Mouse (Mus musculus) urinary bladder, postnatal 36 days (tissue): Measurements from ENCODE around the gene Rrp7a.
A peak's percentile ranks its signal among the peaks of the same experiment; 100 is the strongest.
"Not testable (repeated sequence)": the region's sequence is repeated elsewhere in the genome, so short reads cannot be mapped to it uniquely, and the experiment has no call there.

ENCODE experiments used
- DNase-seq, 2 experiments: peaks; one replicate each; pipeline ENCODE4 v3.0.0; 2022; ENCODE audit warnings: low spot score in 2 of 2, mixed read lengths in 1 of 2

Gene Rrp7a

GRCm38 (mm10) chr15:83156929-83157666 is 34.5 kb upstream of the Rrp7a start:
- DNase-seq, result peak; percentile 64 to 72

- no peak for DNase-seq
These were observed 33.2 kb upstream of the Rrp7a start for GRCm38 (mm10) chr15:83155672-83156419.

- no peak for DNase-seq
These were observed 31.7 kb upstream of the Rrp7a start for GRCm38 (mm10) chr15:83154309-83154708.

GRCm38 (mm10) chr15:83150694-83151093 is 28.1 kb upstream of the Rrp7a start:
- no peak for DNase-seq

DNA sequence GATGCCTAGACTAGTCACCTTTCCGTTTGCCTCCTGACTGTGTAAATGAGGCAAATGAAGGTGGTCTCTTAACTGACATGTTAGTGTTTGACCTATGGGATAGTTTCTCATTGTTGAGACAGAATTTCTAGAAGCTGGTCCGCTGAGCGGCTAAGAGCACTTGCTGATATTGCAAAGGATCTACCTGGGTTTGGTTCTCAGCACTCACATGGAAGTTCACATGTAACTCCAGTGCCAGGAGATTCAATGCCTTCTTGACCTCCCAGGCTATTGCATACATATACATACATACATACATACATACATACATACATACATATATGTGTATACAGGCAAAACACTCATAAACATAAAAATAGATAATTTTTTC is 27.5 kb upstream of the Rrp7a start:
- DNase-seq, result no peak

DNA sequence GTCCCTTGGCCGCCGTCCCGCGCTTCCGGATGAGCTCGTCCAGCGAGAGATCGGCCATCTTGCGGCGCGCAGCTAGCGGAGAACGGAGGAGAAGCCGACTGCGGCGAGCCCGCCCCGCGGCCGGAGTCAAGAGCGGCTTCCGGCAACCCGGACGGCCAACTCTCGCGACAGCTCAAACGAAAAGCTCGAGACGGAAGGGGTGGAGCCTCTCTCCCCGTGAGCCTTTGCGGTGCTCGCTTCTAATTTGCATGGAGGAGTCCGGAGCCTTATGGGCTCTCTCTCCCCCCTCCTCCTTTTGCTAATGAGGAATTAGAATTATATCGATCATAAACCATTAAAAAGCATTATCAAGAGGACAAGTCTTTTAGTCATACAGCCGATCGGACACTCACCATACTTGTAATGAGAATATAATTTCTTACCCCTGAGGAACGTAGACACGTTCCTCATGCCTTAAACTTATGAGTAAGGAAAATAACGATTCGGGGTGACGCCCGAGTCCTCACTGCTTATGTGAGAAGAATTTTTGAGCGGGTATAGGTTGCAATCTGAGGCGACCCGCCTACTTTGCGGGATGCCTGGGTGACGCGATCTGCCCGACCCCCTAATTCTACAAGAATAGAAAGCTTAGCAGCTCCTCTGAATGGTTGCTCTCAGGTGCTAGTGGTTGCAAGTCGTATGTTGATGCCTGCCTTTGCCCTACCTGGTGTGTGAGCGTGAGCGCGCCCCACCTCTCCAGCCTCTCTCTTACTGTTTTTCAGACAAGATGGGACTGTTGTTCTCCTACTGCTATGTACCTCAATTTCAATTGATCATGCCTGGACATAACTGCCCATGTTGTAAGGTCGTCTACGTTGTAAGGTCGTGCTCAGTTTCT is 26.8 kb upstream of the Rrp7a start, which contains the start of gene Poldip3:
Gene Poldip3, minus strand, starts transcription at position 189 of the 877 bp plus-strand sequence.
- peak; percentile 97 for DNase-seq

- no peak for DNase-seq
These were observed 26.2 kb upstream of the Rrp7a start for GRCm38 (mm10) chr15:83148801-83149195.

- no peak for DNase-seq
These were observed 25.8 kb upstream of the Rrp7a start for GRCm38 (mm10) chr15:83148395-83148794.

GRCm38 (mm10) chr15:83145541-83145940 is 22.9 kb upstream of the Rrp7a start:
- DNase-seq, result no peak

- no peak for DNase-seq
These were observed 20.3 kb upstream of the Rrp7a start for GRCm38 (mm10) chr15:83142861-83143260.

DNA sequence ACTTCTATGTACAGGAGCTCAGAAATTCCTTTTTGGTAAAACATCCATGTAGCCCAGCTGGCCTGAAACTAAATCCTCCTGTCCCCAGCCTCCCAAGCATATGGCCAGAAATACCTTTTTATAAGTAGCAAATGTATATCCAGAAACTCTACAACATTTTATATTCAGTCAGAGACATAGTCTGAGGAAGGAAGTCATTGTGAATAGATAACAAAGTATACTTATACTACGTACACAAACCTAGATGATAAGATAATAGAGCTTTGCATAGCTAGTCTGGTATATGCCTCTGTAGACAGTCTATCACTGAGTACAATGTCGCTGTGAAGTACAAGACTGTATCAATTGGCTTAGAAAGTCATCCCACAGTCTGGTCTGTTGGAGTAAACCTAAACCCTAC is 13.1 kb upstream of the Rrp7a start:
- no peak for DNase-seq

- DNase-seq, result no peak
These were observed 12.1 kb upstream of the Rrp7a start for GRCm38 (mm10) chr15:83134671-83135070.

DNA sequence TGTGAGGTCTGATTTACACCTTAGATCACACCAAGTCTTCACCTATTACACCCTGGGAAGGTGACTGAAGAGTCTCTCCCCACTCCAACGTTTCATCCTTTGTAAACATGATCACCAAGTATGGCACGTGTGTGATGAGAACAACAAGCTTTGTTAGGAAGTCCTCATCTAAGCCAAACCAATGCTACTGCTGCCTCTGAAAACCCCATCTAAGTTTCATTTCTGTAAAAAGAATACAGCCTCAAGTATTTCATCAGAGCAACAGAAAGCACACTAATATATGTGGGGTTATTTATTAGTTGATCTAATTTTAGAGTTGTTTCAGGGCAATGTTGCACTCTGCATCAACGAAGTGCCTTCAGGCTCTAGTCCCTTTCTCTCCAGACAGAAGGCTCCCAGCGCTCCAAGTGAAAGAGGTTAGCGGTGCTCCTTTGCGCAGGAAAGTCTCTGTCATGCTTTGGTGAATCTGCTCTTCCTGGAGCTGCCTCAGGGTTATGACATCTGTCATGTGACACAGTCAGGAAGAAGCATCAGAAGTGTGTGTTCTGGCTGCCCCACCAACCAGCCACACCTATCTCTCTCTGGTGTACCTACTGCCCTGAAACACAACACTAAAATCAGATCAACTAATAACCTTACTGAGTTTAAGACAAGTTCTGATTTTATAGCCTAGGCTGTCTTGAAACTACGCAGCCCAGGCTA is 7.1 kb upstream of the Rrp7a start:
- no peak for DNase-seq

- DNase-seq, result not testable (repeated sequence)
These were observed 4.4 kb upstream of the Rrp7a start for GRCm38 (mm10) chr15:83127037-83127436.

- no peak for DNase-seq
These were observed 4.0 kb upstream of the Rrp7a start for GRCm38 (mm10) chr15:83126582-83126981.

DNA sequence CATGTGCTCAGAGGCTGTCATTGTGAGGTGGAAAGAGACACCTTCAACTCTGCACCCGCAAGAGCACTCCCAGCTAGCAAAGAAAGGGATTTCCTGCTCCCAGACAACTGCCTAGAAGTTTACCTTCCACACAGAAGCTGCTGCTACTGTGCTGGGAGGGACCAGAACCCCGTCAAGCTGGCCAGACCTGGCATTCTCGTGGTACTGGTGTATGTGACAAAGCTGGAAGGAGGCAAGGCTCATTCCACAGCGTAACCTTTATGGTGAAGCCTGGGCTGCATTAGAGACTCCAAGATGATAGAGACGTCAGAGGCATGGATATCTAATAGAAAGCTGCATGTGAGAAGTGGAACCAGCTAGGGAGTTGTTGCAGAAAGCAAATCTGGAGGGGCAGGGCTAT is 2.0 kb upstream of the Rrp7a start:
- DNase-seq, result no peak

- DNase-seq, result no peak
These were observed 664 bp downstream of the Rrp7a start for GRCm38 (mm10) chr15:83121709-83122565.

GRCm38 (mm10) chr15:83118360-83118759 is 4.2 kb downstream of the Rrp7a start:
- DNase-seq, result no peak

DNA sequence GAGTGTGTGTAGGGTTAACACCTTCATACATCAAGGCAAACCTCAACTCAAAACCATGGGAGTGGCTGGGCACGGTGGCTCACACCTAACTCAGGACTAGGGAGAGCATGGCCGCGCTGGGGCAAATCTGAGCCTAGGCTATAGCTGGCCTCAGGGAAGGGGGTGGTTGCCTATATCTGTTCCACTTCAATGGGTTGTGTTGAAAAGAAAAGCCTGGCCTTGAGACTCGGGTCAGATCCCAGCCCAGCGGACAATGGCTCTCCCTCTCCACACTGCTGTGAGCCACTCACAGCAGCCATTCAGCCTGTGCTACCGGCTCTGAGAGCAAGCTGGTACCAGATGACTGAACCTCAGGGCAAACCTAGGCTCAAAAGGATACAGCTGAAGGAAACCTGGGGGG is 7.5 kb downstream of the Rrp7a start:
- DNase-seq, result no peak

- no peak for DNase-seq
These were observed 8.5 kb downstream of the Rrp7a start for GRCm38 (mm10) chr15:83114106-83114505.

DNA sequence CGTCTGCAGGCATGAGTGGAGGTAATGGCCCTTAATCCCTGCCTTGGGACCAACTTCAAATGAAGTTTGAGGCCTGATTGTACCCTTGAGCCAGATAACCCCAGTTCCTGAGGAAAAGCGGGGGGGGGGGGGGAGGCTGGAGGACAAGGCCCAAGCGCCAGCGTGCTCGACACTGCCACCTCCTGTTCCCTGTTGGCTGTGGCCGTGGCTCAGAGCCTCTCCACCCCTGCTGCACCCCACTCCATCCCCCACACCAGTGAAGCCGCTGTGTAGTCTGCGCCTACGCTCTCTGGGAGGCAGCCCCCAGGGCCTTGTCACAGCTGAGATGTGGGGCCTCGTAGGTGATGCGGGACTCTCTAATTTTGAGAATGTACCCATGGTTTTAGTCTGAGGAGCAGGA is 9.7 kb downstream of the Rrp7a start:
- peak; percentile 43 to 67 for DNase-seq
